Mouse (Mus musculus) midbrain, embryonic 15.5 days (tissue): ENCODE measurements around the gene Slc10a6. TPM values are rescaled to one million over a fixed set of nuclear protein-coding genes. Genes with fewer than 3 reads are reported as not detected.

Source experiments
- ATAC-seq: fragments of 200-750 bp; cut with Nextera tagmentation; replicated peaks from 2 replicates; pipeline ENCODE4 v1.8.0; 2017; ENCODE audit warnings: moderate TSS enrichment
- H3K27ac ChIP-seq: fragments of 300-500 bp; sonication (generic); 2 replicates; pipeline ENCODE4 v1.5.1; 2015; ENCODE audit warnings: mild to moderate bottlenecking, inconsistent platforms
- H3K27me3 ChIP-seq: fragments of 300-500 bp; sonication (generic); replicated peaks from 2 replicates; pipeline ENCODE4 v1.6.1; 2015; ENCODE audit warnings: inconsistent platforms
- H3K36me3 ChIP-seq: fragments of 300-500 bp; sonication (generic); replicated peaks from 2 replicates; pipeline ENCODE4 v1.6.1; 2015; ENCODE audit warnings: inconsistent platforms
- H3K4me1 ChIP-seq: fragments of 300-500 bp; sonication (generic); 2 replicates; pipeline ENCODE4 v1.6.1; 2015; ENCODE audit warnings: inconsistent platforms
- H3K4me2 ChIP-seq: fragments of 300-500 bp; sonication (generic); 2 replicates; pipeline ENCODE4 v1.6.1; 2015; ENCODE audit warnings: inconsistent platforms, mild to moderate bottlenecking, moderate library complexity
- H3K4me3 ChIP-seq: fragments of 300-500 bp; sonication (generic); 2 replicates; pipeline ENCODE4 v1.5.1; 2015; ENCODE audit warnings: mild to moderate bottlenecking, inconsistent platforms
- H3K9ac ChIP-seq: fragments of 300-500 bp; sonication (generic); 2 replicates; pipeline ENCODE4 v1.6.1; 2015; ENCODE audit warnings: mild to moderate bottlenecking, inconsistent platforms
- H3K9me3 ChIP-seq: fragments of 300-500 bp; sonication (generic); 2 replicates; pipeline ENCODE4 v1.6.1; 2016; ENCODE audit warnings: inconsistent platforms
- WGBS: fragments of 180-500 bp; shearing (Covaris S2); methylation state at CpG from one replicate; pipeline ENCODE4 v1.1.7; 2015; ENCODE audit warnings: mixed read lengths; 5-methylcytosine and 5-hydroxymethylcytosine counted together
- polyA plus RNA-seq: library from polyadenylated mRNA; unstranded; fragments of >200 nt; fragmentation: Nextera tagmentation; extraction: Ambion mirVana; gene quantifications from 2 replicates; pipeline ENCODE4 v1.2.1, GENCODE M21; 2015

The Slc10a6 gene
- polyA plus RNA-seq, 1 experiment from 2014 or later: 0.13 TPM

- no peak overlapping the region for H3K27ac ChIP-seq
- H3K36me3 ChIP-seq: no peaks in the 10 kb centered on the region
- ATAC-seq: no peak
- H3K4me3 ChIP-seq: no peak overlapping the region
- no peaks in the 10 kb centered on the region for H3K27me3 ChIP-seq
- no peak overlapping the region for H3K4me2 ChIP-seq
- WGBS: 92% methylated on average over 10 of the region's 10 CpGs
- H3K9me3 ChIP-seq: no peaks in the 10 kb centered on the region
- no peak overlapping the region for H3K9ac ChIP-seq
- no peaks in the 10 kb centered on the region for H3K4me1 ChIP-seq
These were observed 18.2 kb downstream of the Slc10a6 start for GRCm38 (mm10) chr5:103610856-103611472.

GRCm38 (mm10) chr5:103610148-103610547 lies 19.1 kb downstream of the Slc10a6 start:
- Histone ChIP-seq H3K27me3 (no peaks in the 10 kb centered on the region), H3K4me3 (no peak overlapping the region), H3K4me2 (no peak overlapping the region), H3K27ac (no peak overlapping the region), H3K4me1 (no peaks in the 10 kb centered on the region), H3K9me3 (no peaks in the 10 kb centered on the region), H3K36me3 (no peaks in the 10 kb centered on the region), H3K9ac (no peak overlapping the region)
- no peak for ATAC-seq
- 69% methylated on average over 5 of the region's 5 CpGs for WGBS

- 84% methylated on average over 7 of the region's 7 CpGs for WGBS
- H3K4me1 ChIP-seq: no peaks in the 10 kb centered on the region
- no peak overlapping the region for H3K4me2 ChIP-seq
- no peaks in the 10 kb centered on the region for H3K36me3 ChIP-seq
- H3K4me3 ChIP-seq: no peak overlapping the region
- no peak for ATAC-seq
- no peaks in the 10 kb centered on the region for H3K27me3 ChIP-seq
- no peak overlapping the region for H3K27ac ChIP-seq
- H3K9me3 ChIP-seq: no peaks in the 10 kb centered on the region
- H3K9ac ChIP-seq: no peak overlapping the region
These were observed 23.5 kb downstream of the Slc10a6 start for GRCm38 (mm10) chr5:103605707-103606106.

- no peaks in the 10 kb centered on the region for H3K4me1 ChIP-seq
- H3K27me3 ChIP-seq: no peaks in the 10 kb centered on the region
- H3K4me2 ChIP-seq: no peak overlapping the region
- WGBS: 31% methylated on average over 11 of the region's 11 CpGs
- H3K4me3 ChIP-seq: no peak overlapping the region
- no peak overlapping the region for H3K9ac ChIP-seq
- no peaks in the 10 kb centered on the region for H3K9me3 ChIP-seq
- H3K36me3 ChIP-seq: no peaks in the 10 kb centered on the region
- H3K27ac ChIP-seq: no peak overlapping the region
- no peak for ATAC-seq
These were observed 25.9 kb downstream of the Slc10a6 start for GRCm38 (mm10) chr5:103603115-103603893.

- no peak overlapping the region for H3K27ac ChIP-seq
- H3K9me3 ChIP-seq: no peaks in the 10 kb centered on the region
- peaks cover 17% of the 10 kb centered on the region for H3K4me1 ChIP-seq
- no peak overlapping the region for H3K4me2 ChIP-seq
- no peaks in the 10 kb centered on the region for H3K27me3 ChIP-seq
- no peak overlapping the region for H3K4me3 ChIP-seq
- H3K9ac ChIP-seq: no peak overlapping the region
- H3K36me3 ChIP-seq: no peaks in the 10 kb centered on the region
- ATAC-seq: no peak
- 86% methylated on average over 5 of the region's 5 CpGs for WGBS
These were observed 30.3 kb downstream of the Slc10a6 start for GRCm38 (mm10) chr5:103598881-103599280.

- H3K36me3 ChIP-seq: no peaks in the 10 kb centered on the region
- H3K4me3 ChIP-seq: no peak overlapping the region
- H3K27ac ChIP-seq: no peak overlapping the region
- WGBS: 88% methylated on average over 9 of the region's 9 CpGs
- no peaks in the 10 kb centered on the region for H3K27me3 ChIP-seq
- ATAC-seq: no peak
- H3K4me2 ChIP-seq: no peak overlapping the region
- H3K4me1 ChIP-seq: peaks cover 19% of the 10 kb centered on the region
- no peak overlapping the region for H3K9ac ChIP-seq
- H3K9me3 ChIP-seq: no peaks in the 10 kb centered on the region
These were observed 30.9 kb downstream of the Slc10a6 start for GRCm38 (mm10) chr5:103598264-103598663.

GRCm38 (mm10) chr5:103597604-103598003 lies 31.6 kb downstream of the Slc10a6 start:
- H3K27me3 ChIP-seq: no peaks in the 10 kb centered on the region
- peaks cover 19% of the 10 kb centered on the region for H3K4me1 ChIP-seq
- no peak overlapping the region for H3K4me2 ChIP-seq
- no peak overlapping the region for H3K27ac ChIP-seq
- H3K4me3 ChIP-seq: no peak overlapping the region
- H3K36me3 ChIP-seq: no peaks in the 10 kb centered on the region
- no peaks in the 10 kb centered on the region for H3K9me3 ChIP-seq
- no peak overlapping the region for H3K9ac ChIP-seq
- no peak for ATAC-seq
- 78% methylated on average over 6 of the region's 6 CpGs for WGBS

GRCm38 (mm10) chr5:103596467-103597146 lies 32.6 kb downstream of the Slc10a6 start:
- Histone ChIP-seq H3K4me2 (no peak overlapping the region), H3K27me3 (no peaks in the 10 kb centered on the region), H3K9me3 (no peaks in the 10 kb centered on the region), H3K4me3 (no peak overlapping the region), H3K4me1 (peaks cover 19% of the 10 kb centered on the region), H3K9ac (no peak overlapping the region), H3K27ac (peak overlapping the region; percentile 67), H3K36me3 (no peaks in the 10 kb centered on the region)
- WGBS: 52% methylated on average over 14 of the region's 14 CpGs
- peak; percentile 68 for ATAC-seq

- H3K27ac ChIP-seq: peak overlapping the region; percentile 67
- H3K27me3 ChIP-seq: no peaks in the 10 kb centered on the region
- no peak overlapping the region for H3K4me3 ChIP-seq
- WGBS: 74% methylated on average over 13 of the region's 13 CpGs
- no peaks in the 10 kb centered on the region for H3K9me3 ChIP-seq
- no peak overlapping the region for H3K4me2 ChIP-seq
- no peak for ATAC-seq
- H3K36me3 ChIP-seq: no peaks in the 10 kb centered on the region
- peaks cover 19% of the 10 kb centered on the region for H3K4me1 ChIP-seq
- H3K9ac ChIP-seq: no peak overlapping the region
These were observed 33.6 kb downstream of the Slc10a6 start for GRCm38 (mm10) chr5:103595394-103596226.

- Histone ChIP-seq H3K4me1 (peaks cover 19% of the 10 kb centered on the region), H3K9ac (no peak overlapping the region), H3K27me3 (no peaks in the 10 kb centered on the region), H3K4me2 (no peak overlapping the region), H3K36me3 (no peaks in the 10 kb centered on the region), H3K9me3 (no peaks in the 10 kb centered on the region), H3K4me3 (no peak overlapping the region), H3K27ac (no peak overlapping the region)
- ATAC-seq: peak; percentile 60; the same call in 1 of the 2 replicates
- WGBS: 74% methylated on average over 9 of the region's 9 CpGs
These were observed 35.6 kb downstream of the Slc10a6 start for GRCm38 (mm10) chr5:103593575-103593974.

GRCm38 (mm10) chr5:103592706-103593105 lies 36.5 kb downstream of the Slc10a6 start:
- H3K4me1 ChIP-seq: peaks cover 19% of the 10 kb centered on the region
- 86% methylated on average over 8 of the region's 8 CpGs for WGBS
- no peaks in the 10 kb centered on the region for H3K9me3 ChIP-seq
- H3K9ac ChIP-seq: no peak overlapping the region
- H3K4me2 ChIP-seq: no peak overlapping the region
- H3K4me3 ChIP-seq: no peak overlapping the region
- no peak for ATAC-seq
- H3K27me3 ChIP-seq: no peaks in the 10 kb centered on the region
- H3K36me3 ChIP-seq: no peaks in the 10 kb centered on the region
- H3K27ac ChIP-seq: no peak overlapping the region

GRCm38 (mm10) chr5:103591846-103592245 lies 37.4 kb downstream of the Slc10a6 start:
- Histone ChIP-seq H3K4me3 (no peak overlapping the region), H3K27me3 (no peaks in the 10 kb centered on the region), H3K27ac (no peak overlapping the region), H3K4me1 (peaks cover 18% of the 10 kb centered on the region), H3K36me3 (no peaks in the 10 kb centered on the region), H3K4me2 (no peak overlapping the region), H3K9me3 (no peaks in the 10 kb centered on the region), H3K9ac (no peak overlapping the region)
- WGBS: 89% methylated on average over 7 of the region's 7 CpGs
- no peak for ATAC-seq
